Mouse (Mus musculus) embryonic facial prominence, embryonic 13.5 days (tissue): ENCODE results near the gene Mrpl49. TPM values are rescaled to one million over a fixed set of nuclear protein-coding genes. Genes with fewer than 3 reads are reported as not detected.

Experiments
- ATAC-seq: fragments of 200-750 bp; cut with Nextera tagmentation; 2 replicates; pipeline ENCODE4 v1.8.0; 2017; ENCODE audit warnings: low read depth; ENCODE audit not compliant: insufficient number of reproducible peaks, insufficient read depth, low FRiP score, low TSS enrichment
- H3K27ac ChIP-seq: fragments of 300-500 bp; sonication (generic); 2 replicates; pipeline ENCODE4 v1.5.1; 2015; ENCODE audit warnings: moderate library complexity, mild to moderate bottlenecking, inconsistent platforms
- H3K27me3 ChIP-seq: fragments of 300-500 bp; sonication (generic); 2 replicates; pipeline ENCODE4 v1.6.1; 2015; ENCODE audit warnings: mild to moderate bottlenecking, inconsistent platforms
- H3K36me3 ChIP-seq: fragments of 300-500 bp; sonication (generic); 2 replicates; pipeline ENCODE4 v1.6.1; 2015; ENCODE audit warnings: mild to moderate bottlenecking, inconsistent platforms
- H3K4me1 ChIP-seq: fragments of 300-500 bp; sonication (generic); 2 replicates; pipeline ENCODE4 v1.6.1; 2015; ENCODE audit warnings: inconsistent platforms
- H3K4me2 ChIP-seq: fragments of 300-500 bp; sonication (generic); 2 replicates; pipeline ENCODE4 v1.6.1; 2015; ENCODE audit warnings: moderate library complexity, mild to moderate bottlenecking, inconsistent platforms
- H3K4me3 ChIP-seq: fragments of 300-500 bp; sonication (generic); 2 replicates; pipeline ENCODE4 v1.5.1; 2015; ENCODE audit warnings: mild to moderate bottlenecking, inconsistent platforms
- H3K9ac ChIP-seq: fragments of 300-500 bp; sonication (generic); 2 replicates; pipeline ENCODE4 v1.6.1; 2015; ENCODE audit warnings: mild to moderate bottlenecking, inconsistent platforms
- H3K9me3 ChIP-seq: fragments of 300-500 bp; sonication (generic); 2 replicates; pipeline ENCODE4 v1.6.1; 2016; ENCODE audit warnings: inconsistent platforms
- WGBS: fragments of 180-500 bp; shearing (Covaris S2); methylation state at CpG from one replicate; pipeline ENCODE4 v1.1.7; 2015; ENCODE audit warnings: mixed read lengths; 5-methylcytosine and 5-hydroxymethylcytosine counted together
- microRNA-seq: library from miRNA; unstranded; fragments of <30 nt; microRNA quantifications from one replicate; pipeline ENCODE4, GENCODE M21; 2016
- polyA plus RNA-seq: library from polyadenylated mRNA; unstranded; fragments of >200 nt; fragmentation: Nextera tagmentation; extraction: Ambion mirVana; gene quantifications from 2 replicates; pipeline ENCODE4 v1.2.1, GENCODE M21; 2015

Gene Mrpl49
- polyA plus RNA-seq, 1 experiment from 2014 or later, result 80.4 TPM

DNA sequence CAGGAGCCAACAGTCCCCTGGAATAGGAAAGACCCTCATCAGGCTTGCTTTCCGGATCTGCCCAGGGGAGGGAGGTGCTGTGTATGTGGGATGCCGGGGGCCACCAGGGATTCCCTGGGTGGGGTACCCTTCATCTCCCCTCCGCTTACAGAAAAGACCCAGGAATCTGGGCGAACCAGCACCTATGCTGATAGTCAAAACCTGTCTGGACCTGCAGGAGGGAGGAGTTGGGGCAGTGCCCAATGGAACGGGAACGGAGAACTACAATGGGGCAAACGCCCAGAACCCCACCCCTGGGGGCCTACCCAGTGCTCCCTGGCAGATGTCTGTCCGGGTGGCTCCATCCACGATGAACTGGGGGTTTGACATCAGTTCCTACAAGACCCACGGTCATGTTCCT is 43.9 kb downstream of the Mrpl49 start:
- Histone ChIP-seq H3K27me3 (peaks cover 9% of the 10 kb centered on the region), H3K9ac (peak overlapping the region; percentile 16; the same call in 1 of the 2 replicates), H3K4me2 (0 out of 2 replicates have a peak overlapping the region, but pooled peaks have one; percentile 82), H3K36me3 (peaks cover 11% of the 10 kb centered on the region), H3K4me3 (no peak overlapping the region; the same call in 1 of the 2 replicates), H3K9me3 (no peaks in the 10 kb centered on the region), H3K4me1 (peaks cover 27% of the 10 kb centered on the region), H3K27ac (no peak overlapping the region)
- no peak for ATAC-seq
- 78% methylated on average over 10 of the region's 10 CpGs for WGBS

GRCm38 (mm10) chr19:6009137-6009536 is 48.4 kb downstream of the Mrpl49 start:
- Histone ChIP-seq H3K9ac (no peak overlapping the region), H3K36me3 (peaks cover 26% of the 10 kb centered on the region), H3K4me2 (no peak overlapping the region), H3K4me3 (no peak overlapping the region), H3K4me1 (peaks cover 6% of the 10 kb centered on the region), H3K27me3 (no peaks in the 10 kb centered on the region; the same call in 1 of the 2 replicates), H3K27ac (no peak overlapping the region), H3K9me3 (no peaks in the 10 kb centered on the region)
- no peak for ATAC-seq
- 78% methylated on average over 8 of the region's 8 CpGs for WGBS

DNA sequence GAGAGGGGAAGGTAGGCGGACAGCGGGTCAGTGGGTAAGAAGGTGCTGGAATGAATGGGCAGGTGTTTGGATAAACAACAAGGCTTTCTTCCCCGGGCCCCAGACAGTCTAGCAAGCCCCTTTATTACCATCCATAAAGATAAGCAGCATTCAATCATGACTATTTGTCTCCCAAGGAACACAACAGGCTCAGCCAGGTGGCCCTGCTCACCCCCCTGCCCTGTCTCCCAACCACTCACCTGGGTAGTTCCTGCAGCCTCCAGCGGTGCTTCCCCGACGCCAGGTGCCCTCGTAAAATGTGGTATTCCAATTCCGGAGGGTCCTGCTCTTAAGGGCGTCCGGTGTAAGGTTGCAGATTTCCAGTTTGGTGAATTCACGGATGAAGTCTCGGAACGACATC is 50.6 kb downstream of the Mrpl49 start:
- ATAC-seq, result no peak
- WGBS, result 77% methylated on average over 13 of the region's 13 CpGs
- no peak overlapping the region for H3K9ac ChIP-seq

GRCm38 (mm10) chr19:6005541-6005940 is 52.0 kb downstream of the Mrpl49 start:
- no peak overlapping the region for H3K27ac ChIP-seq
- H3K4me1 ChIP-seq, result no peaks in the 10 kb centered on the region
- WGBS, result 59% methylated on average over 11 of the region's 11 CpGs
- H3K9ac ChIP-seq, result no peak overlapping the region
- H3K9me3 ChIP-seq, result no peaks in the 10 kb centered on the region
- no peak overlapping the region for H3K4me3 ChIP-seq
- H3K4me2 ChIP-seq, result no peak overlapping the region
- H3K36me3 ChIP-seq, result peaks cover 26% of the 10 kb centered on the region
- no peak for ATAC-seq
- H3K27me3 ChIP-seq, result no peaks in the 10 kb centered on the region

More for the DNA sequence above, 50.6 kb downstream of the Mrpl49 start:
- H3K4me1 ChIP-seq, result no peaks in the 10 kb centered on the region
- H3K4me3 ChIP-seq, result no peak overlapping the region
- no peaks in the 10 kb centered on the region for H3K9me3 ChIP-seq
- H3K27me3 ChIP-seq, result no peaks in the 10 kb centered on the region
- peaks cover 26% of the 10 kb centered on the region for H3K36me3 ChIP-seq
- no peak overlapping the region for H3K27ac ChIP-seq
- no peak overlapping the region for H3K4me2 ChIP-seq

Small RNA genes within 50 kb of the gene (microRNA-seq; reads per million reads assigned to microRNA genes)
- 0.92 reads per million for gene Mir6988

Other genes starting within 250 kb of the Mrpl49 start
- 30.6 and 34.0 TPM in 2 replicates for gene Frmd8, start 182.5 kb downstream of the Mrpl49 start, polyA plus RNA-seq
- 3.1 and 4.5 TPM in 2 replicates for gene Slc25a45, start 180.0 kb downstream of the Mrpl49 start, polyA plus RNA-seq
- 3.8 and 4.7 TPM in 2 replicates for gene Tigd3, start 163.6 kb downstream of the Mrpl49 start, polyA plus RNA-seq
- 164 and 179 TPM in 2 replicates for gene Dpf2, start 144.8 kb downstream of the Mrpl49 start, polyA plus RNA-seq
- gene Cdc42ep2, start 133.0 kb downstream of the Mrpl49 start, polyA plus RNA-seq, result 4.7 TPM in 2 replicates
- gene Pola2, start 93.6 kb downstream of the Mrpl49 start, polyA plus RNA-seq, result 74.5 and 79.5 TPM in 2 replicates
- gene Slc22a20, start 71.6 kb downstream of the Mrpl49 start, polyA plus RNA-seq, result not detected in 2 replicates
- 8.1 and 10.3 TPM in 2 replicates for gene Capn1, start 41.9 kb downstream of the Mrpl49 start, polyA plus RNA-seq
- 28.3 and 28.4 TPM in 2 replicates for gene Syvn1, start 11.2 kb downstream of the Mrpl49 start, polyA plus RNA-seq
- gene Fau, start 59 bp upstream of the Mrpl49 start, polyA plus RNA-seq, result 714 and 858 TPM in 2 replicates
- 33.2 TPM in 2 replicates for gene Znhit2, start 3.4 kb upstream of the Mrpl49 start, polyA plus RNA-seq
- gene Tm7sf2, start 10.6 kb upstream of the Mrpl49 start, polyA plus RNA-seq, result 21.7 and 22.0 TPM in 2 replicates
- gene Vps51, start 19.4 kb upstream of the Mrpl49 start, polyA plus RNA-seq, result 66.6 and 74.4 TPM in 2 replicates
- gene Tmem262, start 22.2 kb upstream of the Mrpl49 start, polyA plus RNA-seq, result not detected in 2 replicates
- 1.6 and 2.1 TPM in 2 replicates for gene Gm28374, start 24.5 kb upstream of the Mrpl49 start, polyA plus RNA-seq
- 79.1 and 81.3 TPM in 2 replicates for gene Zfpl1, start 27.2 kb upstream of the Mrpl49 start, polyA plus RNA-seq
- gene Cdca5, start 27.2 kb upstream of the Mrpl49 start, polyA plus RNA-seq, result 37.0 and 39.6 TPM in 2 replicates
- gene AC131692.1, start 36.6 kb upstream of the Mrpl49 start, polyA plus RNA-seq, result 0.34 and 0.54 TPM in 2 replicates
- 0.55 and 5.5 TPM in 2 replicates for gene Naaladl1, start 48.0 kb upstream of the Mrpl49 start, polyA plus RNA-seq
- gene Sac3d1, start 60.9 kb upstream of the Mrpl49 start, polyA plus RNA-seq, result 45.9 and 49.6 TPM in 2 replicates
- 38.0 and 38.3 TPM in 2 replicates for gene Snx15, start 70.5 kb upstream of the Mrpl49 start, polyA plus RNA-seq
- 0.23 TPM in 1 of 2 replicates, not detected in the other for gene Batf2, start 83.2 kb upstream of the Mrpl49 start, polyA plus RNA-seq
- gene Arl2, start 83.8 kb upstream of the Mrpl49 start, polyA plus RNA-seq, result 106 and 110 TPM in 2 replicates
- gene Majin, start 126.6 kb upstream of the Mrpl49 start, polyA plus RNA-seq, result not detected in 2 replicates
- gene Gpha2, start 168.6 kb upstream of the Mrpl49 start, polyA plus RNA-seq, result 3.3 and 3.8 TPM in 2 replicates
- gene Ppp2r5b, start 178.1 kb upstream of the Mrpl49 start, polyA plus RNA-seq, result 26.6 and 27.9 TPM in 2 replicates
- gene Atg2a, start 183.9 kb upstream of the Mrpl49 start, polyA plus RNA-seq, result 10.3 and 10.5 TPM in 2 replicates
- 64.7 and 68.9 TPM in 2 replicates for gene Ehd1, start 218.9 kb upstream of the Mrpl49 start, polyA plus RNA-seq
- 0.91 and 0.92 TPM in 2 replicates for gene Cdc42bpg, start 248.7 kb upstream of the Mrpl49 start, polyA plus RNA-seq